Comparison of ENCODE assay signal across 25 mouse cellular contexts in the genomic region with DNA sequence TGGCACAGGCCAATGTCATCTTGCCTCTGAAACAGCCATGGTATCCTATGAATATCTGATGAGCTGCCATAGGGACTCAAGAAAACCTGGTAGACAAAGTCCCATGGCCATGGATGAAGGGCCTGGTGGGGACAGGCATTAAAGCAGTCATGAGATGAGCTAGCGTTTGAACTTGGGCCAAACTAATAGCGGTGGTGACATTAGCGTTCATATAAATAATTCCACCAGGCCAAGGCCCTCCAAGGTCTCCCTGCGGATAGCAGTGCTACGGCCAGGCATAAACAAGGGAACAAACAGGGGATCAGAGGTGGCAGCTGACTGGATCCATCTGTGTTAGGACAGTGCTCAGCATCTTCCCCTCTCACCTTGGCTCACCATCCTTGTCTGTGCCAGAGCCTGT. TPM values are rescaled to one million over a fixed set of nuclear protein-coding genes. Genes with fewer than 3 reads are reported as not detected.
"Had no signal": no experiment of that assay in that cellular context is flagged by ENCODE, and none has a peak within 500 bp of the region (broad histone marks: within the 10 kb centered on the region; RNA-seq: fewer than 3 reads in every experiment).

No protein-coding gene starts in this region.

- ATAC-seq: hindbrain, embryonic 16.5 days; inflammation-experienced regulatory T-cells, adult 6 months; intestine, embryonic 15.5 days; intestine, postnatal 0 days; liver, embryonic 12.5 days had no signal

- H3K36me3 ChIP-seq: heart, embryonic 13.5 days; heart, embryonic 15.5 days; intestine, embryonic 15.5 days; limb, embryonic 13.5 days; limb, embryonic 15.5 days; liver, embryonic 12.5 days had no signal

- DNase-seq: gastrocnemius, postnatal 14 days; gastrocnemius, postnatal 36 days; heart, adult 11 months; heart, adult 2 months; heart, postnatal 14 days; heart, postnatal 36 days; kidney, adult 18-20 months; kidney, adult 8-10 months; kidney, postnatal 14 days; kidney, postnatal 36 days; layer of hippocampus, adult 9-11 months; layer of hippocampus, postnatal 36 days; left cerebral cortex, postnatal 4 days had no signal

- H3K4me3 ChIP-seq: heart, adult 2 months; heart, embryonic 13.5 days; heart, embryonic 15.5 days; intestine, embryonic 15.5 days; limb, embryonic 13.5 days; limb, embryonic 15.5 days; liver, embryonic 12.5 days had no signal

- H3K27ac ChIP-seq: heart, adult 2 months; heart, embryonic 13.5 days; heart, embryonic 15.5 days; hindbrain, embryonic 14.5 days; intestine, embryonic 15.5 days; limb, embryonic 13.5 days; limb, embryonic 15.5 days; liver, embryonic 12.5 days; liver, embryonic 14.5 days had no signal

- H3K27me3 ChIP-seq: intestine, embryonic 15.5 days; limb, embryonic 15.5 days had no signal

- H3K9me3 ChIP-seq: heart, embryonic 13.5 days; heart, embryonic 15.5 days; intestine, embryonic 15.5 days; limb, embryonic 13.5 days; limb, embryonic 15.5 days; liver, embryonic 12.5 days had no signal

- H3K9ac ChIP-seq: heart, embryonic 13.5 days; heart, embryonic 15.5 days; hindbrain, embryonic 14.5 days; intestine, embryonic 15.5 days; limb, embryonic 13.5 days; limb, embryonic 15.5 days; liver, embryonic 12.5 days; liver, embryonic 14.5 days had no signal

- H3K4me2 ChIP-seq: heart, embryonic 11.5 days; heart, embryonic 13.5 days; heart, embryonic 15.5 days; hindbrain, embryonic 14.5 days; intestine, embryonic 15.5 days; limb, embryonic 13.5 days; limb, embryonic 15.5 days; liver, embryonic 12.5 days had no signal

RNA-seq across cellular contexts. Expression of gene Shisal1, which starts 21.2 kb away (rescaled TPM):
- polyA plus RNA-seq: inflammation-experienced regulatory T-cells, adult 6 months had no signal
